Mouse (Mus musculus) lung, adult 2 months (tissue): ENCODE measurements around the gene Npdc1.

Experiments used
- CTCF ChIP-seq: fragments of 200-500 bp; IDR thresholded peaks from 2 replicates; pipeline ENCODE4 v1.5.1; 2011; ENCODE audit warnings: mild to moderate bottlenecking, low read length, control low read depth; ENCODE audit not compliant: insufficient read depth
- POLR2A ChIP-seq: fragments of 200-500 bp; IDR thresholded peaks from 2 replicates; pipeline ENCODE4 v1.6.1; 2011; ENCODE audit warnings: low read depth, mild to moderate bottlenecking, control low read depth, low read length, borderline replicate concordance; ENCODE audit errors: extremely low read depth

DNA sequence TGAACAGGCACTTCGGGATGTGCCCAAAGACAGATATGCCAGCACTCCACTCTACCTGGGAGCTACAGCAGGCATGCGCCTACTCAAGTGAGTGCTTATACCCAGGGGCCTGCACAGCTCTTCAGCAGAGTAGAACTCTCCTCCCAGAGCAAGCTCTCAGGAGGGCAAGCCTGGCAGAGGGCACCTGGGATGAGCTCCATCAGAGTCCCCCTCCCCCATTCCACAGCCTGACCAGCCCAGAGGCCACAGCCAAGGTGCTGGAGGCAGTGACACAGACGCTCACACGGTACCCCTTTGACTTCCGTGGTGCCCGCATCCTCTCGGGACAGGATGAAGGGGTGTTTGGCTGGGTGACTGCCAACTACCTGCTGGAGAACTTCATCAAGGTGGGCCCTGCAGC, 1.1 kb upstream of the Npdc1 start:
- no peak for TF ChIP-seq CTCF
- TF ChIP-seq POLR2A = no peak
